Mouse (Mus musculus): Measurements from ENCODE around the gene Rbp1. TPM values are rescaled to one million over a fixed set of nuclear protein-coding genes. Genes with fewer than 3 reads are reported as not detected.

The Rbp1 gene
- polyA plus RNA-seq, 1 experiment: 6.2 TPM

GRCm38 (mm10) chr9:98415427-98415826 is 7.3 kb upstream of the Rbp1 start:
- TF ChIP-seq POLR2A (IDR thresholded peaks at IDR 0.05; ENCODE audit: borderline replicate concordance, insufficient read depth, low read length) (no peak), CTCF (IDR thresholded peaks at IDR 0.05; ENCODE audit: borderline replicate concordance, insufficient read depth, low read depth, low read length) (no peak)
- 86% methylated on average over 4 of the region's 4 CpGs for WGBS

GRCm38 (mm10) chr9:98417919-98418318 is 4.8 kb upstream of the Rbp1 start:
- Histone ChIP-seq H3K4me3 (replicated peaks; ENCODE audit: insufficient read depth, low read depth, low read length) (no peak overlapping the region), H3K27ac (ENCODE audit: insufficient read depth, low read length) (no peak overlapping the region), H3K4me1 (ENCODE audit: control insufficient read depth, insufficient read depth, low read length) (no peaks in the 10 kb centered on the region), H3K27me3 (ENCODE audit: control insufficient read depth, insufficient read depth, low read length) (no peaks in the 10 kb centered on the region)
- DNase-seq: no peak
- WGBS: 51% methylated on average over 7 of the region's 7 CpGs
- no peak for TF ChIP-seq POLR2A (IDR thresholded peaks at IDR 0.05; ENCODE audit: borderline replicate concordance, insufficient read depth, low read length)
- TF ChIP-seq CTCF (IDR thresholded peaks at IDR 0.05; ENCODE audit: borderline replicate concordance, insufficient read depth, low read depth, low read length): peak; percentile 34; the same call in 1 of the 2 replicates

More at GRCm38 (mm10) chr9:98415427-98415826, 7.3 kb upstream of the Rbp1 start:
- Histone ChIP-seq H3K27ac (ENCODE audit: insufficient read depth, low read length) (no peak overlapping the region), H3K4me3 (replicated peaks; ENCODE audit: insufficient read depth, low read depth, low read length) (no peak overlapping the region), H3K4me1 (ENCODE audit: control insufficient read depth, insufficient read depth, low read length) (no peaks in the 10 kb centered on the region), H3K27me3 (ENCODE audit: control insufficient read depth, insufficient read depth, low read length) (no peaks in the 10 kb centered on the region)
- DNase-seq: no peak

- no peak overlapping the region for H3K4me3 ChIP-seq (replicated peaks; ENCODE audit: insufficient read depth, low read depth, low read length)
- no peak for DNase-seq
- H3K4me1 ChIP-seq (ENCODE audit: control insufficient read depth, insufficient read depth, low read length): no peaks in the 10 kb centered on the region
- TF ChIP-seq POLR2A (IDR thresholded peaks at IDR 0.05; ENCODE audit: borderline replicate concordance, insufficient read depth, low read length): no peak
- TF ChIP-seq CTCF (IDR thresholded peaks at IDR 0.05; ENCODE audit: borderline replicate concordance, insufficient read depth, low read depth, low read length): no peak
- WGBS: 54% methylated on average over 3 of the region's 3 CpGs
- H3K27me3 ChIP-seq (ENCODE audit: control insufficient read depth, insufficient read depth, low read length): no peaks in the 10 kb centered on the region
- no peak overlapping the region for H3K27ac ChIP-seq (ENCODE audit: insufficient read depth, low read length)
Observed at GRCm38 (mm10) chr9:98418346-98418745, 4.4 kb upstream of the Rbp1 start.

- TF ChIP-seq CTCF (IDR thresholded peaks at IDR 0.05; ENCODE audit: borderline replicate concordance, insufficient read depth, low read depth, low read length) (no peak), POLR2A (IDR thresholded peaks at IDR 0.05; ENCODE audit: borderline replicate concordance, insufficient read depth, low read length) (no peak)
- WGBS: 95% methylated on average over 1 of the region's 1 CpGs
- Histone ChIP-seq H3K27me3 (ENCODE audit: control insufficient read depth, insufficient read depth, low read length) (peaks cover 3% of the 10 kb centered on the region; the same call in 1 of the 2 replicates), H3K27ac (ENCODE audit: insufficient read depth, low read length) (no peak overlapping the region), H3K4me1 (ENCODE audit: control insufficient read depth, insufficient read depth, low read length) (no peaks in the 10 kb centered on the region), H3K4me3 (replicated peaks; ENCODE audit: insufficient read depth, low read depth, low read length) (no peak overlapping the region)
- no peak for DNase-seq
Observed at GRCm38 (mm10) chr9:98420666-98421065, 2.1 kb upstream of the Rbp1 start.

GRCm38 (mm10) chr9:98421903-98422302 is 858 bp upstream of the Rbp1 start:
- Histone ChIP-seq H3K27ac (ENCODE audit: insufficient read depth, low read length) (no peak overlapping the region), H3K27me3 (ENCODE audit: control insufficient read depth, insufficient read depth, low read length) (peaks cover 3% of the 10 kb centered on the region; the same call in 1 of the 2 replicates), H3K4me1 (ENCODE audit: control insufficient read depth, insufficient read depth, low read length) (no peaks in the 10 kb centered on the region), H3K4me3 (replicated peaks; ENCODE audit: insufficient read depth, low read depth, low read length) (no peak overlapping the region)
- WGBS: 61% methylated on average over 3 of the region's 3 CpGs
- TF ChIP-seq POLR2A (IDR thresholded peaks at IDR 0.05; ENCODE audit: borderline replicate concordance, insufficient read depth, low read length) (no peak), CTCF (IDR thresholded peaks at IDR 0.05; ENCODE audit: borderline replicate concordance, insufficient read depth, low read depth, low read length) (no peak)
- no peak for DNase-seq

- H3K4me3 ChIP-seq (replicated peaks; ENCODE audit: insufficient read depth, low read depth, low read length): no peak overlapping the region
- H3K4me1 ChIP-seq (ENCODE audit: control insufficient read depth, insufficient read depth, low read length): no peaks in the 10 kb centered on the region
- DNase-seq: no peak
- H3K27me3 ChIP-seq (ENCODE audit: control insufficient read depth, insufficient read depth, low read length): peaks cover 3% of the 10 kb centered on the region; the same call in 1 of the 2 replicates
- WGBS: 40% methylated on average over 4 of the region's 4 CpGs
- H3K27ac ChIP-seq (ENCODE audit: insufficient read depth, low read length): no peak overlapping the region
- TF ChIP-seq CTCF (IDR thresholded peaks at IDR 0.05; ENCODE audit: borderline replicate concordance, insufficient read depth, low read depth, low read length) (no peak), POLR2A (IDR thresholded peaks at IDR 0.05; ENCODE audit: borderline replicate concordance, insufficient read depth, low read length) (no peak)
Observed at GRCm38 (mm10) chr9:98423691-98424090, 930 bp downstream of the Rbp1 start.

GRCm38 (mm10) chr9:98424291-98424690 is 1.5 kb downstream of the Rbp1 start:
- TF ChIP-seq CTCF (IDR thresholded peaks at IDR 0.05; ENCODE audit: borderline replicate concordance, insufficient read depth, low read depth, low read length) (no peak), POLR2A (IDR thresholded peaks at IDR 0.05; ENCODE audit: borderline replicate concordance, insufficient read depth, low read length) (no peak)
- Histone ChIP-seq H3K4me3 (replicated peaks; ENCODE audit: insufficient read depth, low read depth, low read length) (no peak overlapping the region), H3K4me1 (ENCODE audit: control insufficient read depth, insufficient read depth, low read length) (no peaks in the 10 kb centered on the region), H3K27ac (ENCODE audit: insufficient read depth, low read length) (no peak overlapping the region), H3K27me3 (ENCODE audit: control insufficient read depth, insufficient read depth, low read length) (peaks cover 3% of the 10 kb centered on the region; the same call in 1 of the 2 replicates)
- WGBS: 17% methylated on average over 8 of the region's 8 CpGs
- no peak for DNase-seq

GRCm38 (mm10) chr9:98424725-98425210 is 2.0 kb downstream of the Rbp1 start:
- Histone ChIP-seq H3K27me3 (ENCODE audit: control insufficient read depth, insufficient read depth, low read length) (peaks cover 3% of the 10 kb centered on the region; the same call in 1 of the 2 replicates), H3K4me1 (ENCODE audit: control insufficient read depth, insufficient read depth, low read length) (no peaks in the 10 kb centered on the region), H3K27ac (ENCODE audit: insufficient read depth, low read length) (no peak overlapping the region), H3K4me3 (replicated peaks; ENCODE audit: insufficient read depth, low read depth, low read length) (no peak overlapping the region)
- no peak for DNase-seq
- WGBS: 2% methylated on average over 42 of the region's 42 CpGs
- no peak for TF ChIP-seq POLR2A (IDR thresholded peaks at IDR 0.05; ENCODE audit: borderline replicate concordance, insufficient read depth, low read length)
- TF ChIP-seq CTCF (IDR thresholded peaks at IDR 0.05; ENCODE audit: borderline replicate concordance, insufficient read depth, low read depth, low read length): no peak
